Mouse (Mus musculus): ENCODE measurements at regions not wholly inside any gene's neighbourhood (a gene's known extent, or its start where the extent isn't known, plus 50 kb on each side); places are given as distances from the start of the nearest gene placed in this dataset.

DNA sequence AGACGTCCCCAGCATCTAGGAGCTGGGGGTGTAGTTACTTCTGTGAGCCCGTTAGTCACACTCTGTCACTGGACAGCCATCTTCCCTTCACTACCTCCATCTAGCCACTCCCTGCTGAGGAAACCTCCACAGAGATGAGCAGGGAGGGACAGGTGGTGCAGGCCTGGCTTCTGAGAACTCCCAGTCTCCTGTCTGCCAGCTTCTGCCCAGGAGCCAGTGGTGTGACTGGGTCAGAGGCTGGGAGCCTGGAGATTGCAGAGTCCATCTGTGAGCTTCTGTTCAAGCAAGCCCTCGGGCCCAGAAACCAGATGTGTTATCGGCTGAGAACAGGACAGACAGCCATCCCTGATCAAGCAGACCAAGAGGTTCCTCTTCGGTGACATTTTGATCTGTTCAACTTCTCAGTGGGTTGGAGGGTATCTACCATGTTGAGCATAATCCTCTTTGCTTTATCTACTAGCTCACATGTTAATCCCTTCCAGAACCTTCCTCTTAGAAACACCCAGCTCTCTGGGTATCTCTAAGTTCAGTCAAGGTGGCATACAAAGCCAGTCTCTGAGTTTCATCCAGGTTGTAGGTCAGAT is 100.3 kb upstream of the Tle3 start:
- TF ChIP-seq CTCF (conservative IDR thresholded peaks at IDR 0.05; ENCODE audit: low read length): no peak
- no peak for TF ChIP-seq NANOG (IDR thresholded peaks at IDR 0.05; ENCODE audit: borderline replicate concordance, low read length)
- TF ChIP-seq POU5F1 (IDR thresholded peaks at IDR 0.05; ENCODE audit: borderline replicate concordance, low read length): no peak
- Histone ChIP-seq H3K4me1 (replicated peaks; ENCODE audit: low read depth, low read length) (peaks cover 62% of the 10 kb centered on the region), H3K27me3 (ENCODE audit: insufficient read depth, low read length) (no peaks in the 10 kb centered on the region), H3K9me3 (ENCODE audit: low read length) (no peaks in the 10 kb centered on the region), H3K4me3 (replicated peaks; ENCODE audit: low read length) (no peak overlapping the region), H3K36me3 (ENCODE audit: insufficient read depth, low read length) (no peaks in the 10 kb centered on the region)

DNA sequence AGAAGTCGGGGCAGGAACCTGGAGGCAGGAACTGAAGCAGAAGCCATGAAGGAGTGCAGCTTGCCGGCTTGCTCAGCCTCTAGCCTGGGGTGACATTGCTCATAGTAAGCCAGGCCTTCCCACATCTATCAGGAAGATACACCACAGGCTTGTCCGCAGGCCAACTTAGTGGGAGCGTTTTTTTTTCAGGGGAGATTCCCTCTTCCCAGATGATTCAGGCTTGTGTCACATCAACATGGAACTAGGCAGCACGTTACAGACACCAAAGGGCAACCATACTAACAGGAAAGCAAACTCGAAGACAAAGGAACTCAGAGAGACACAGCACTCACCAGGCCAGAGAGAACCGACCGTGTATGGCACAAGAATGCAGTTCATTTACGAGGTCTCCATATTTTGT is 98.1 kb upstream of the Tle3 start:
- no peaks in the 10 kb centered on the region for H3K36me3 ChIP-seq (ENCODE audit: insufficient read depth, low read length)
- H3K4me3 ChIP-seq (replicated peaks; ENCODE audit: low read length): no peak overlapping the region
- TF ChIP-seq NANOG (IDR thresholded peaks at IDR 0.05; ENCODE audit: borderline replicate concordance, low read length) (no peak), POU5F1 (IDR thresholded peaks at IDR 0.05; ENCODE audit: borderline replicate concordance, low read length) (no peak), CTCF (conservative IDR thresholded peaks at IDR 0.05; ENCODE audit: low read length) (no peak)
- H3K27me3 ChIP-seq (ENCODE audit: insufficient read depth, low read length): no peaks in the 10 kb centered on the region
- H3K9me3 ChIP-seq (ENCODE audit: low read length): no peaks in the 10 kb centered on the region
- H3K4me1 ChIP-seq (replicated peaks; ENCODE audit: low read depth, low read length): peaks cover 58% of the 10 kb centered on the region

GRCm38 (mm10) chr9:61277369-61278215 is 94.6 kb upstream of the Tle3 start:
- TF ChIP-seq NANOG (IDR thresholded peaks at IDR 0.05; ENCODE audit: borderline replicate concordance, low read length): no peak
- TF ChIP-seq POU5F1 (IDR thresholded peaks at IDR 0.05; ENCODE audit: borderline replicate concordance, low read length): no peak
- TF ChIP-seq CTCF (conservative IDR thresholded peaks at IDR 0.05; ENCODE audit: low read length): peak; percentile 53
- Histone ChIP-seq H3K36me3 (ENCODE audit: insufficient read depth, low read length) (no peaks in the 10 kb centered on the region), H3K4me3 (replicated peaks; ENCODE audit: low read length) (no peak overlapping the region), H3K4me1 (replicated peaks; ENCODE audit: low read depth, low read length) (peaks cover 65% of the 10 kb centered on the region), H3K9me3 (ENCODE audit: low read length) (no peaks in the 10 kb centered on the region), H3K27me3 (ENCODE audit: insufficient read depth, low read length) (peaks cover 13% of the 10 kb centered on the region; the same call in 1 of the 2 replicates)

DNA sequence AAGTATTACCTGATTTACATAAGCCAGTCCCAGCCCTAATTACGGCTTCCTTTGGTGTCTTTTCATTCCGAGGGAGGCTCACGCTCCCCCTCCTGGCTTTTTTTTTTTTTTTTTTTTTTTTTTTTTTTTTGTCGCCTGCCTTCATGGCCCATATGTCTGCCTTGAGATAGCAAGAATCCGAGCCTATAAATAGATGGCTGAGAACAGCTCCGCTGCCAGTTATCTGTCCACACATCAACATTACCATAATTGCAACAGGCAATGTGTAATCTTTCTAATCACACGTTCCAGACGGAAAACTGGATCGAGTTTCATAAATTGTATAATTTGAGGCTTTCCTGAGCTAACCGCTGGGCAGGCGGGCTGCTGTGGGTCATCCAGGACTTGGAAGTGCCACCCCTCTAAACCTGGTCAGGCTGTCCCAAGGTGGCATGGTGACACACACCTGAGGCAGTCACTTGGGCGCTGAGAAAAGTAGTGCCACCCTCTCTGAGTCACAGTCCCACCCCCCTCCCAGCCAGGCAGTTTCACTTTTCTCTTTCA is 93.9 kb upstream of the Tle3 start:
- TF ChIP-seq NANOG (IDR thresholded peaks at IDR 0.05; ENCODE audit: borderline replicate concordance, low read length) (no peak), POU5F1 (IDR thresholded peaks at IDR 0.05; ENCODE audit: borderline replicate concordance, low read length) (no peak), CTCF (conservative IDR thresholded peaks at IDR 0.05; ENCODE audit: low read length) (no peak)
- H3K4me1 ChIP-seq (replicated peaks; ENCODE audit: low read depth, low read length): peaks cover 64% of the 10 kb centered on the region

DNA sequence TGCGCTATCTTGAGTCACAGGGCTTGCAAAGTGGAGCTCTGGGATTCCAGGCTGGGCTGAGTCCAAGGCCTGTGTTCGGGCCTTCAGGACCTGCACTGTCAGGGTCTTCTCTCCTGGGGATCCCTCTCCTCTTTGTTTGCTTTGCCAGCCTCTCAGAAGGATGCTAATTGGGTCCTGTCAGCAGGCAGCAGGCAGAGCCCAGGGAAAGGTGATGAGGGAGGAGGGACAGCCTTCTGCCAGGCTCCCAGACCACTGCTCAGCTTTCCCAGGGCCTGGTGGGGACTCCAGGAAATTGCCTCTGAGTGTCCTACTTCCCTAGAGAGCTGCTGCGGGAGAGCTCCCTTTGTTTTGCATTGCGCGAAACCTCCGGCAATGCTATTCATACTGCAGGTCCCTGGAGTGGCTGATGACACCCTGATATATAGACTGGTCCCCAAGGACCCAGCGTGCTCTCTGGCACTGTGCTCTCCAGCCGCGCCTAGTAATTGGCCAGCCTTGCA is 93.1 kb upstream of the Tle3 start:
- no peaks in the 10 kb centered on the region for H3K36me3 ChIP-seq (ENCODE audit: insufficient read depth, low read length)
- H3K4me1 ChIP-seq (replicated peaks; ENCODE audit: low read depth, low read length): peaks cover 63% of the 10 kb centered on the region
- TF ChIP-seq NANOG (IDR thresholded peaks at IDR 0.05; ENCODE audit: borderline replicate concordance, low read length) (no peak), POU5F1 (IDR thresholded peaks at IDR 0.05; ENCODE audit: borderline replicate concordance, low read length) (no peak), CTCF (conservative IDR thresholded peaks at IDR 0.05; ENCODE audit: low read length) (no peak)
- H3K4me3 ChIP-seq (replicated peaks; ENCODE audit: low read length): no peak overlapping the region
- H3K27me3 ChIP-seq (ENCODE audit: insufficient read depth, low read length): peaks cover 21% of the 10 kb centered on the region
- H3K9me3 ChIP-seq (ENCODE audit: low read length): no peaks in the 10 kb centered on the region

More for the DNA sequence above, 93.9 kb upstream of the Tle3 start:
- Histone ChIP-seq H3K9me3 (ENCODE audit: low read length) (no peaks in the 10 kb centered on the region), H3K4me3 (replicated peaks; ENCODE audit: low read length) (0 out of 2 replicates have a peak overlapping the region, but pooled peaks have one; percentile 18), H3K27me3 (ENCODE audit: insufficient read depth, low read length) (peaks cover 14% of the 10 kb centered on the region; the same call in 1 of the 2 replicates), H3K36me3 (ENCODE audit: insufficient read depth, low read length) (no peaks in the 10 kb centered on the region)

- H3K4me1 ChIP-seq (replicated peaks; ENCODE audit: low read depth, low read length): peaks cover 74% of the 10 kb centered on the region
- 0 out of 2 replicates have a peak, but pooled peaks cover under 1% of the 10 kb centered on the region for H3K9me3 ChIP-seq (ENCODE audit: low read length)
- TF ChIP-seq CTCF (conservative IDR thresholded peaks at IDR 0.05; ENCODE audit: low read length) (no peak), NANOG (IDR thresholded peaks at IDR 0.05; ENCODE audit: borderline replicate concordance, low read length) (no peak), POU5F1 (IDR thresholded peaks at IDR 0.05; ENCODE audit: borderline replicate concordance, low read length) (no peak)
- no peak overlapping the region for H3K4me3 ChIP-seq (replicated peaks; ENCODE audit: low read length)
- H3K36me3 ChIP-seq (ENCODE audit: insufficient read depth, low read length): no peaks in the 10 kb centered on the region
- peaks cover 32% of the 10 kb centered on the region for H3K27me3 ChIP-seq (ENCODE audit: insufficient read depth, low read length)
Observed at GRCm38 (mm10) chr9:61280856-61281582, 91.1 kb upstream of the Tle3 start.

DNA sequence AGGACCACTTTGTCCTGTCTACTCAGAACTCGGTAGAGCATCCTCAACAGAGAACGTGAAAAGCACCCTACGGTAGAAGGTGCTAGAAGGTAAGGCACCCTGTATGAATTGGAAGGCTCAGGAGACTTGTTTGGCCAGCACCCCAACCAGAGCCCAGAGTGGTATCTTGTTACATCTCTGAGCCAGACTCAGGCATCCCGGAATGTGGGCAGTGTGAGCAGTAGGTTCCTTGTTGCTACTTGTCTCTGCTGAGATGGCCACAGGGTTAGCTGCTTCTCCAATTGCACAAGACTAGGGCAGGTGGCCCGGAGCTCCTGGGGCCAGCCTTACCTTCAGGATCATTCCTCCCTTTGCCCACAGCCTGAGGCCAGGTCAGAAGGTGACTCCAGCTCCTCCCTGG is 88.9 kb upstream of the Tle3 start:
- 0 out of 2 replicates have a peak, but pooled peaks cover 5% of the 10 kb centered on the region for H3K9me3 ChIP-seq (ENCODE audit: low read length)
- H3K4me1 ChIP-seq (replicated peaks; ENCODE audit: low read depth, low read length): peaks cover 75% of the 10 kb centered on the region
- no peaks in the 10 kb centered on the region for H3K36me3 ChIP-seq (ENCODE audit: insufficient read depth, low read length)
- no peak overlapping the region for H3K4me3 ChIP-seq (replicated peaks; ENCODE audit: low read length)
- no peak for TF ChIP-seq NANOG (IDR thresholded peaks at IDR 0.05; ENCODE audit: borderline replicate concordance, low read length)
- TF ChIP-seq POU5F1 (IDR thresholded peaks at IDR 0.05; ENCODE audit: borderline replicate concordance, low read length): no peak
- no peak for TF ChIP-seq CTCF (conservative IDR thresholded peaks at IDR 0.05; ENCODE audit: low read length)
- H3K27me3 ChIP-seq (ENCODE audit: insufficient read depth, low read length): peaks cover 32% of the 10 kb centered on the region
